12 mouse cellular contexts compared by ENCODE assay signal in genomic region chr1:184846973-184847372, GRCm38 (mm10). TPM values are rescaled to one million over a fixed set of nuclear protein-coding genes. Genes with fewer than 3 reads are reported as not detected.
DNase-seq lines count a peak whose midpoint lies in the region; ATAC-seq and TF ChIP-seq lines count a peak whose summit lies in the region.
"Had no signal": no experiment of that assay in that cellular context is flagged by ENCODE, and none has a peak within 500 bp of the region (broad histone marks: within the 10 kb centered on the region; RNA-seq: fewer than 3 reads in every experiment).

No protein-coding gene starts in this region.

- 55% methylated on average over 3 of the region's 3 CpGs for WGBS in kidney, embryonic 14.5 days
- WGBS in intestine, embryonic 14.5 days: 37% methylated on average over 3 of the region's 3 CpGs
- WGBS in liver, postnatal 0 days (ENCODE audit: insufficient replicate concordance): 31% methylated on average over 3 of the region's 3 CpGs

- DNase-seq in kidney, postnatal 36 days: no peak
- peak; percentile 28 for DNase-seq in MEL-GATA-1-ER (ENCODE audit: extremely low read depth, low read depth)
- no peak for DNase-seq in intestine, embryonic 14.5 days (ENCODE audit: low spot score)
- DNase-seq in liver, postnatal 0 days: no peak
- no peak for DNase-seq in gastrocnemius, adult 18-20 months (ENCODE audit: low spot score)
- no peak for DNase-seq in left cerebral cortex, postnatal 14 days (ENCODE audit: low spot score in 2 of 2)
- DNase-seq: gastrocnemius, postnatal 36 days; kidney, adult 18-20 months; lung, postnatal 10 days; right cerebral cortex, postnatal 14 days had no signal

- no peaks in the 10 kb centered on the region for H3K9me3 ChIP-seq in kidney, embryonic 14.5 days (ENCODE audit: control insufficient read depth, low read length)
- H3K9me3 ChIP-seq in intestine, embryonic 14.5 days (ENCODE audit: control insufficient read depth, low read length): no peaks in the 10 kb centered on the region
- H3K9me3 ChIP-seq in liver, postnatal 0 days (ENCODE audit: low read length): no peaks in the 10 kb centered on the region

- H3K4me3 ChIP-seq in kidney, embryonic 14.5 days (ENCODE audit: low read length): no peak overlapping the region
- H3K4me3 ChIP-seq in intestine, embryonic 14.5 days (ENCODE audit: low read depth, low read length): no peak overlapping the region
- peak overlapping the region; percentile 82; the same call in 1 of the 2 replicates for H3K4me3 ChIP-seq in liver, postnatal 0 days (ENCODE audit: low read depth, low read length)

- TF ChIP-seq CTCF in liver, postnatal 0 days (IDR thresholded peaks at IDR 0.05; ENCODE audit: low read depth): no peak

- H3K27me3 ChIP-seq in kidney, embryonic 14.5 days (ENCODE audit: control insufficient read depth, insufficient read depth, low read length): peaks cover 3% of the 10 kb centered on the region; the same call in 1 of the 2 replicates
- no peaks in the 10 kb centered on the region for H3K27me3 ChIP-seq in intestine, embryonic 14.5 days (replicated peaks; ENCODE audit: control insufficient read depth, insufficient read depth, low read length)
- no peaks in the 10 kb centered on the region for H3K27me3 ChIP-seq in liver, postnatal 0 days (ENCODE audit: insufficient read depth, low read length)

- ATAC-seq in kidney, embryonic 14.5 days (ENCODE audit: low FRiP score, low TSS enrichment): no peak
- ATAC-seq in intestine, embryonic 14.5 days (replicated peaks; ENCODE audit: low FRiP score, low TSS enrichment, low read depth): no peak
- no peak for ATAC-seq in liver, postnatal 0 days
- ATAC-seq: forebrain, embryonic 14.5 days had no signal

- TF ChIP-seq EP300 in liver, postnatal 0 days (IDR thresholded peaks at IDR 0.05; ENCODE audit: low read depth): peak; percentile 36; the same call in 1 of the 2 replicates

- H3K9ac ChIP-seq in kidney, embryonic 14.5 days (ENCODE audit: low read depth, low read length): no peak overlapping the region
- no peak overlapping the region for H3K9ac ChIP-seq in intestine, embryonic 14.5 days (ENCODE audit: low read length)
- H3K9ac ChIP-seq in liver, postnatal 0 days (replicated peaks): peak overlapping the region; percentile 89; the same call in 1 of the 2 replicates

- H3K27ac ChIP-seq in kidney, embryonic 14.5 days (ENCODE audit: low read depth, low read length): no peak overlapping the region
- H3K27ac ChIP-seq in intestine, embryonic 14.5 days (ENCODE audit: low read depth): no peak overlapping the region
- peak overlapping the region; percentile 93 for H3K27ac ChIP-seq in liver, postnatal 0 days (ENCODE audit: low read depth)

- H3K4me2 ChIP-seq in kidney, embryonic 14.5 days (replicated peaks; ENCODE audit: low read depth, low read length): peak overlapping the region; percentile 93; the same call in 1 of the 2 replicates
- peak overlapping the region; percentile 95 for H3K4me2 ChIP-seq in intestine, embryonic 14.5 days (ENCODE audit: low read length)
- H3K4me2 ChIP-seq in liver, postnatal 0 days (ENCODE audit: low read depth, low read length): peak overlapping the region; percentile 91

- intact Hi-C loops in left cerebral cortex, postnatal 14 days (cut with DNase I): no loop called here

- no peaks in the 10 kb centered on the region for H3K36me3 ChIP-seq in kidney, embryonic 14.5 days (ENCODE audit: control insufficient read depth, insufficient read depth, low read length)
- H3K36me3 ChIP-seq in intestine, embryonic 14.5 days (ENCODE audit: control insufficient read depth, insufficient read depth, low read length): no peaks in the 10 kb centered on the region
- H3K36me3 ChIP-seq in liver, postnatal 0 days (replicated peaks; ENCODE audit: insufficient read depth, low read length): no peaks in the 10 kb centered on the region

- peaks cover 21% of the 10 kb centered on the region for H3K4me1 ChIP-seq in kidney, embryonic 14.5 days (ENCODE audit: control insufficient read depth, insufficient read depth, low read length)
- peaks cover 13% of the 10 kb centered on the region for H3K4me1 ChIP-seq in intestine, embryonic 14.5 days (replicated peaks; ENCODE audit: control insufficient read depth, insufficient read depth, low read length)
- H3K4me1 ChIP-seq in liver, postnatal 0 days (ENCODE audit: insufficient read depth): peaks cover 33% of the 10 kb centered on the region

RNA-seq across cellular contexts. Expression of gene Marc2, which starts 0.7 kb away (rescaled TPM):
- polyA plus RNA-seq in kidney, embryonic 14.5 days (2014; fragmentation: Nextera tagmentation; extraction: Ambion mirVana): 177 and 178 TPM in 2 replicates
- polyA plus RNA-seq in intestine, embryonic 14.5 days (2014; fragmentation: Nextera tagmentation; extraction: Ambion mirVana): 262 and 279 TPM in 2 replicates
- 608 and 698 TPM in 2 replicates for polyA plus RNA-seq in liver, postnatal 0 days (2015; fragmentation: Nextera tagmentation; extraction: Ambion mirVana)
- 100 to 1,000 TPM; 116 to 125 TPM for total RNA-seq in gastrocnemius, adult 18-20 months (2021)
- 100 to 1,000 TPM in 1 of 2 experiments, 10 to 100 TPM in 1; 100.0 to 122 TPM for total RNA-seq in left cerebral cortex, postnatal 14 days (2021)

RNA-seq across cellular contexts. Expression of gene Marc1, which starts 35.9 kb away (rescaled TPM):
- polyA plus RNA-seq in kidney, embryonic 14.5 days (2014; fragmentation: Nextera tagmentation; extraction: Ambion mirVana): 0.28 and 0.41 TPM in 2 replicates
- polyA plus RNA-seq in intestine, embryonic 14.5 days (2014; fragmentation: Nextera tagmentation; extraction: Ambion mirVana): 0.19 and 0.22 TPM in 2 replicates
- 204 and 234 TPM in 2 replicates for polyA plus RNA-seq in liver, postnatal 0 days (2015; fragmentation: Nextera tagmentation; extraction: Ambion mirVana)
- total RNA-seq in gastrocnemius, adult 18-20 months (2021): under 1 TPM; 0.18 to 0.24 TPM
- total RNA-seq in left cerebral cortex, postnatal 14 days (2021): under 1 TPM in 1 of 2 experiments, not detected in 1; 0.36 TPM
- polyA plus RNA-seq: forebrain, embryonic 14.5 days had no signal

RNA-seq across cellular contexts. Expression of gene C130074G19Rik, which starts 36.0 kb away (rescaled TPM):
- polyA plus RNA-seq in kidney, embryonic 14.5 days (2014; fragmentation: Nextera tagmentation; extraction: Ambion mirVana): 2.2 and 2.3 TPM in 2 replicates
- polyA plus RNA-seq in intestine, embryonic 14.5 days (2014; fragmentation: Nextera tagmentation; extraction: Ambion mirVana): 2.1 and 2.4 TPM in 2 replicates
- 5.6 and 6.5 TPM in 2 replicates for polyA plus RNA-seq in liver, postnatal 0 days (2015; fragmentation: Nextera tagmentation; extraction: Ambion mirVana)
- total RNA-seq in gastrocnemius, adult 18-20 months (2021): 1 to 10 TPM; 6.6 to 8.7 TPM
- 10 to 100 TPM; 17.6 to 20.4 TPM for total RNA-seq in left cerebral cortex, postnatal 14 days (2021)

Comparison
In these comparisons a context has a peak if more than half of its experiments do, and no peak if none do; other contexts are left out.
1. RNA of gene Marc1, which starts 35.9 kb away (polyA plus RNA-seq): 204 to 234 TPM in liver, postnatal 0 days; 0.28 to 0.41 TPM in kidney, embryonic 14.5 days and 0.19 to 0.22 TPM in intestine, embryonic 14.5 days; every median in the first group is over 100 times any median in the second.
2. Peak in every context shown above with its lines, with median percentiles within 50 percentile points of each other: H3K4me2 ChIP-seq.